Mouse (Mus musculus): ENCODE measurements around the gene Slc44a1.

Gene Slc44a1

DNA sequence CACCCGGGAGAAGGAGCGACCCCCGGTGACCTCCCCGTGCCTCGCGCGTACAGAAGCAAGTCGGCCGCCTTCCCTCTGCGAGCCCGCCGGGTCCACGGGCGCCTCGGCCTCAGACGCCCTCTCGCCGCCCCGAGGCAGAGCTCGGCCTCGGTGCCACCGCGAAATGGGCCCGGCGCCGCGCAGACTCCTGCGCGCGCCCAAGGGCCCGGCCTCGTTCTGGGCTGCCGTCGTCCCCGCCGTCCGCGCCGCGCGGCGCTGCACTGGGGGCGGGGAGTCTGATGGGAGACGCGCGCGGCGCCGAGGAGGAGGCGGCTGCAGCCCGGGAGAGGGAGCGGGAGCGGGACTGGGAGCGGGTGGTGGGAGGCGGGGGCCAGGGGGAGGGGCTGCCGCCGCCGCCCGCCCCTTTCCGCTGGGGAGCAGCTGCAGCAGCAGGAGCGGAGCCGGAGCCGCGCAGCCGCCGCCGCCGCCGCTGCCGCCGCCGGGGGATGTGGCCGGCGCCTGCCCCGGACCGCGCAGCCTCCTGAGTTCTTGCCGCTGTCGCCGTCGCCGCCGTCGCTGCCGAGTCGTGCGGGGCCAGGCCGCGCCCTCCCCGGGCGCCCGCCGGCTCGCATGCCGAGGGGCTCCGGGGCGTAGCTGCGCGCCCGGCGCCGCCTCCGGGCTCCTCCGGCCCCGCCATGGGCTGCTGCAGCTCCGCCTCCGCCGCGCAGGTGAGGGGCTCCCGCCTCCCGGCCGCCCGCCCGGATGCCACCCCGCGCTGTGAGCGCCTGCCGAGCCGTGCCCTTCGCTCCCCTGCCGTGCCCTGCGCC is at the start of gene Slc44a1:
Gene Slc44a1, plus strand, starts transcription at position 404 of the 806 bp plus-strand sequence.
- peak; percentile 54 for DNase-seq (ENCODE audit: low read depth, low spot score)

DNA sequence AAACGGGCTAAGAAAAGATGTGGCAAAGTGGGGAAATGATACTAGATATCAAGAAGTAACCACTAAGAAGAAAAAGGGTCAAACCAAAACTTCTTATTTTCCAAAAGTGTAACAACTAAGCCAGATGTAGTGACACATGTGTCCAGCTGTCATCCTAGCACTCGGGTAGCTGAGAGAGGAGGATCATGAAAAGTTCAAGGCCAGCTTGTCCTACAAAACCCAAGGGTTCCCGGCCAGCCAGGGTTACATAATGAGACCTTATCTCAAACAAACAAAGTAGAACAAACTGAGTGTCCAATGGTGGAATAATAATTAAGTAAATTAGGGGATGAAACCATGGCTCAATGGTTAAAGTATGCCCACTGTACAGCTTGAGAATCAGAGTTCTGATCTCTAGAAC is 45.2 kb upstream of the Slc44a1 start:
- DNase-seq (ENCODE audit: low read depth, low spot score), result no peak

DNA sequence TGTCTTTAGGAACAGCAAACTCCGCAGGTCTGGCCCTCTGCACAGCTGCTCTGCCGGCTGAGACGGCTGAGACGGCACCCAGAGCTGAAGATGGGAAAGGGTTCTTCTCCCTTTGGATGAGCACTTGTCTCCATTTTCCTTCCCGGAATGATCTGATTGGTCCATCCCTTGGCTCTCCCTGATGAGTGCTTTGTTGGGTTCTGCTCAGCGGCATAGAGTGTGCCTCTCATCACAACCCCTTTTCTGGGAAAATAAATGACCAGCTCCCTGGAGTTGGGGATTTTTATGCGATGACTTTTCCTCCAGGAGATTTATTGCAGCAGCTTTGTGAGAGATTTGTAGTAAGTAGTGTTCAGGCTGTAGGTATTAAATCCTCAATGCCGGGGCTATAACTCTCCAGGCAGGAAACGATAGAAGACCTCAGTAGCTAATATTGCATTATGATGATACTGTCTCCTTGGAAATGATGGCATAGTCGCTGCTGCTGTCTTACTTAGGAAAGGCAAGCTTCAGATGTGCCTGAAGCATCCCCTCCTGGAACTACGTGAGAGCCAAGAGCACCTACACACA is 43.5 kb upstream of the Slc44a1 start:
- no peak for DNase-seq (ENCODE audit: low read depth, low spot score)

DNA sequence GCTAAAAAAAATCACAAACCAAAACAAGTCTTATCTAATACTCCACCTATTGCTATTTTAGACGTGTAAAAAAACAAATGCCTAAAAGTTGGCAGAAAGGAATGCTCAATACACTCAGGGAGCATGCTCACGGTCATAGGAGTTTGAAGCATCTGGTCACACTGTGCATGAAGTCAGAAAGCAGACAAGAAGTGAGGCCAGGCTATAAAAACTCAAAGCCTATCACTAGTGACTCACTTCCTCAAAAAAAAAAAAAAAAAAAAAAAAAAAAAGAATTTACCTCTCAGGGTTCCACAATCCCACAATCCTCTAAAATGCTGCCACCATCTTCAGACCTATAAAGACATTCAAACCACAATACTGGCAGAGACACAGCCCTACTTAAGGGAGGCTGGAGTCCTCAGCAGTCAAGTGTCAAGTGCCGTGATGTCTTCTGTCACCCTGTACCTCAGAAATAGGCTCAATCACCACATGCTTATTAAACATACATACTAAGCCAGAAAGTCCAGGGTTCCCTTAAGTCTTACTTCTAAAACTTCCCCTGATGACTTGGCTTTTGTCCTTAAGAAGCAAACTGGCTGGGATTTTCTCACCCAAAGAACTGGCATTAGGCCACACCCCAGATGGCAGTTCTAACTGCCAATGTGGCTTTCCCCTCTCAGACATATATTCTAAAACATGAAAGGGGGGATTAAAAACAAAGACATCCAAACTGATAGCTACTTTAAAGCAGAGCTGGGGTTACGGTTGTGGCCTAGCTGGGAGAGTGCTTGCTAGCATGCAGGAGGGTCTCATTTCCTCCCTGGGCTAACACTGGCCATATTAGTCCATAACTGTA is 42.7 kb upstream of the Slc44a1 start:
- no peak for DNase-seq (ENCODE audit: low read depth, low spot score)

DNA sequence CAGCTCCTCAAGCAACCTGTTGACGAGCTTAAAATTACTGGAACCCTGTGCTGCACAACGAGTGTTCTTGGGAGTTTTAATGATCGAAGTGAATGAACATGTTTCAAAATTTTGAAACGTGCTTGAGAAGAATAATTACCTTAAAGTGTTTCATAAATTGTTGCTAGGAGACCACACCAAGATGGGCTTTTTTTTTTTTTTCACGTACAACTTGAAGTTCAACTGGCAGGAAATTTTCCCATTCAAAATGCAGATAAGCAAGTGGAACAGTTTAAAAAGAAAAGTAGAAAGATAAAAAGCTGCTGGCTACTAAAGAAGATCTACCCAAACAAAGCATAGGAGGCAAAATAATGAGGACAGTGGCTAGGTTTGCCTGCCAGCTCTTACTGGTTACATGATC is 41.7 kb upstream of the Slc44a1 start:
- no peak for DNase-seq (ENCODE audit: low read depth, low spot score)

DNA sequence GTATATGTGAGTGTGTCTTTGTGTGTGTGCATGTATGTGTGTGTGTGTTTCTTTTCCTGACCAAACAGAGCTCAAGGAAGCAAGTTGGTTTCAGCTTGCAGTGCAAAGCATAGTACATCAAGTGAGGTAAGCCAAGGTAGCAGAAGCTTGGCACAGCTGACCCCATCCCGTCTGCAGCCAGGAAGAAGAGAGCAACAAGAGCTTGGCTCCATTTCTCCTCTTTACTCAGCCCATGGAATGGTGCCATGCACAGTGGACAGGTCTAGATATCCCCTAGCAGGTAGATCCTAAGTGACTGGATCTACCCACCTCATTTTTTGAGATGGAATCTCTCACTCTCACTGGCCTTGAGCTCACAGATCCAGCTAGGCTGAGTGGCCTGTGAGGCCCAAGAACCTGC is 40.8 kb upstream of the Slc44a1 start:
- no peak for DNase-seq (ENCODE audit: low read depth, low spot score)

DNA sequence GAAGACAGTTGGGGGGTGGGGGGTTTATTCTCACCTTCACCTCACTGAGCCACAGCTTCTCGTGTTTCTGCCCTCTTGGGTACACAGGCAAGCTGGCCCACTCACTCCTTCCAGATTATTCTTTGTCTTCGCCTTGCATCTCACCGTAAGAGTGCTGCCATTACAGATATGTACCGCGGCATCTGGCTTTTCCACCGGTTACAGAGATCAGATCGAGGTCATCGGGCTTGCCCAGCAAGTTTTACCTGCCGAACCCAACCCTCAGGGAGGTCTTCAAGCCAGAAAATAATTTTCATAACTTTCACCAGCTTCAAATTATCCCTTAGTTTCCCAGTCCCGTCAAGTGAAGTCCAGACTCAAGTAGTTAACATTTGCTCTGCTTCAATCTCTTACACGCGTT is 36.8 kb upstream of the Slc44a1 start:
- DNase-seq (ENCODE audit: low read depth, low spot score), result no peak

DNA sequence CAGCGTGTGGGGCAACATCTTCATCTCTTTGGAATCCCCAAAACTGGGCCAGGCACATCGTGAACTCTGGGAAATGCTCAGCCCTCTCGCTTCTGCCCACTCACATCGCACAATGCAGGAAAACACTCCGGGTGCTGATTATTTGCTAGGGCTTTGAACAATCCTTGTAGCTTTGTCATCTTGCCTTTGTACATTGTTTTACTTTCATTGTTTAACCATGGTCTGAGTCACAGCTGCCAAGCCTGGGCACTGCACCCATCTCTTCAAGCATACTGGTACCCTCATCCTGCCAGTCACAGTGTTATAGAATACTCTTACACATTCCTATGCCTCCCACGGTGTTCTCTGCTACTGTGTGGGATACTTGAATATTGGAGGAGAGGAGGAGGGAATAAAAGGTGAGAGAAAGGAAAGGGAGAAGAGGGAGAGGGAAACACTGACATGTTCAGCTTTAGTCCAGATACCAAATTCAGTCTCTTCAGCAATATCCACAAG is 35.7 kb upstream of the Slc44a1 start:
- no peak for DNase-seq (ENCODE audit: low read depth, low spot score)

DNA sequence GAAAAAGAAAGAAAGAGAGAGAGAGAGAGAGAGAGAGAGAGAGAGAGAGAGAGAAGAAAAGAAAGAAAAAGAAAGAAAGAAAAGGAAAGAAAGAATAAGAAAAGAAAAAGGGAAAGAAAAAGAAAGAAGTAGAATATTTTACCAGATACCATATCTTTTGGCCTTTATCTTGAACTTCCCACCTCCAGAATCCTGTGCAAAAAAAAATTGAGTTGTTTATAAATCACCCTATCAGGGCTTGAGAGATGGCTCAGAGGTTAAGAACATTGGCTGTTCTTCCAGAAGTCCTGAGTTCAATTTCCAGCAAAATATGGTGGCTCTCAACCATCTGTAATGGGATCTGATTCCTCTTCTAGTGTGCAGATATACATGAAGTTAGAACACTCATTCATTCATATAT is 33.3 kb upstream of the Slc44a1 start:
- no peak for DNase-seq (ENCODE audit: low read depth, low spot score)

DNA sequence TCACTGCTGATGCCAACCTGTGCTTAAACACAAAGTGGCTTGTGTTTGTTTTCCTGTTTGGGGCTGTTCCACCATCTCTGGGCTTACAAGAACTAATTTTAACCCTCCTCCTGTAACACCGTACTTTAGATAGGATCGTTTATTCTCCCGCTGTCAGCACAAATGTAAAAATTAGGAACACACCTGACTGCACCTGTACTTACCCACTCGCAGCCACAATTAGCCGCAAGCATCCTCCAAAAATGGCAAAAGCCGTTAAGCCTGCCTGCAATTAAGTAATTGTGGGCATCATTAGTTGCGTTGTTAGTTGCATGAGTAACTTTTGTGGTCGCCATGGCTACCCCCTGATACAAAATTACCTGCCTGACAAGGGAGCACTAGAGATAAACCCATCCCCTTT is 31.4 kb upstream of the Slc44a1 start:
- no peak for DNase-seq (ENCODE audit: low read depth, low spot score)

DNA sequence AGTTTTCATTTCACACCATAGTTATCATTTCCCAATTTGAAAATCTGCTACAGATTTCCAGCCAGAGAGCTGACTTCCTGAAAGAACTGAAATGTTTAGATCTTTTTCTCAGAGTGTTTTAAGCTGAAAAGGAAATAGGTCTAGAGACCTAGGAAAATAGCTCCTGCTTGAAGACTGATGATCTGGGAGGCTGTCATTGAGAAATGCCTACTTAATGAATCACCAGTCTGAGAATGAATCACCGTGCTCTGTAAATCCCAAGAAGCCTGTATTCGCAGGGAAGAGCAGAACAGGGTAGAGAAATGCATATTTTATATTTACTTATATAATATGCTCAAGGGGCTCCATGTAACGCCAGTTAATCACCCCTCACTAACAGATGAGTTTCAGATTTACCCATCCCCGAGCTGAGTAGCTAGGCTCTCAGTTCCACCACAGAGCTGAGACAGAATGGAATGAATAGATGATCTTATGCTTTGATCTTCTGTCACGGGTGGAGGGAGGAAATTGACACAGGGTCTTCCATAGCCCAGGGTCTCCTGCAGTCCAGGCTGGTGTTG is 30.6 kb upstream of the Slc44a1 start:
- DNase-seq (ENCODE audit: low read depth, low spot score), result no peak

DNA sequence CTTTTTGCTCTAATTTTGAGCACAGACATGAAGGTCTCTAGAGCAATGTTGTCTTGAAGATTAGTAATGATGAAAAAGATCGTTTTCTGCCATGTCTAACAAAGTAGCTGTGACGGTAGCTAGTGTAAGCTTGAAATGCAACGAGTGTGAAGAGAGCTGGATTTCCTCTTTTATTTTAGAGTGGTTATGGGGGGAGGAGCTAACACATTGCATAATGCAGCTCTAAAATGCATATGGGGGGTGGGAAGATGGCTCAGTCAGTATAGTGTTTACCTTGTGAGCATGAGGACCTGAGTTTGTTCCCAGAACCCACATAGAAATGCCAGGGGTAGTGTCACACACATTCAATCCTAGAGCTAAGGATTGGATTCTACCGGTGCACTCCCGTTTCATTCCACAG is 29.5 kb upstream of the Slc44a1 start:
- no peak for DNase-seq (ENCODE audit: low read depth, low spot score)

DNA sequence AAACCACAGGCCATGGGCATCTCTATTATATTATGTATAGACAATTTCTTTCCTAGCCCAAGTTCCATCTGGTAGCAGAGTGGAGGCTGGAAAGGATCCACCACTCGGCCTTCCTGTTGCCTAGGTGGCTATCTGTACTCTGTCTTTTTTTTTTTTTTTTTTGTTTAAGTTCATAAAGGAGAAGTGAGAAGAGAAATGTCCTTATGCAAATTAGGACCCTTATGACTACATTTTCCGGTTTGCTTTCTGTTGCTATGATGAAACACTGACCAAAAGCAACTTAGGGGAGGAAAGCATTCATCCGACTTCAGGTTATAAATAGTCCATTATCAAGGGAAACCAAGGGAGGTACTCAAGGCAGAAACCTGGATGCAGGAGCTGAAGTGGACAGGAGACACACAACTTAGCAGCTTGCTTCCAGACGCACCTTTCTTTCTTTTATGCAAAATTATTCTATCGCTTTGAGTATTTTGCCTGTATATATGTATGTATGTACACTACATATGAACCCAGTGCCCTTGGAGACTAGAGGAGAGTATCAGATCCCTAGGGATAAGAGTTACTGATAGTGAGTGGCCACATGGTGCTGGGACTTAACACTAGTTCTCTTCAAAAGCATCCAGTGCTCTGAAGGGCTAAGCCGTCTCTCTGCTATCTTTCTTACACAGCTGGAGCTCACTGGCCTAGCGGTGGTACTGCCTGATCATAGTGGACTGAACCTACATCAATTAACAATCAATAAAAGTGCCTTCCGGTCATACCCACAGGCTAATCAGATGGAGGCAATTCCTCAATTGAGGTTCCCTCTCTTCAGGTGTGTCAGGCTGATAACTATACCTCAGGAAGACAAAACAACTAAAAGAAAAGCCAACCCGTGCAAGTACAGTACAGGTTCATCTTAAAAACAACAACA is 28.0 kb upstream of the Slc44a1 start:
- DNase-seq (ENCODE audit: low read depth, low spot score), result no peak

DNA sequence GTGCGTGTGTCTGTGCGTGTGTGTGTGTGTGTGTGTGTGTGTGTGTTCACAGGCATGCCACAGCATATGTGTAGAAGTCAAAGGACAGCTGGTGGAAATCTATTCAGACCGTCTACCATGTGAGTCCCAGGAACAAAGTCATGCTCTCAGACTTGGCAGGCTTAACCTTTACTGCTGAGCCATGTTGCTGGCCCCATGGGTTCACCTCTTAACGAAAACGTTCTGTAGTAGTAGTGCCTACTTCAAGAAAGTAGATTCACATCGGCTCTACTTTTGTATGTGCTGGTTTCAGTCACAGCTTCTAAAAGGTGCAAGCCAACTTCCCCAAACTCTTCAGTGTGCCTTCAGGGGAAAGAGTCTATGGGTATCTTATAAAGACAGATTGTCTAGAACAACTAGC is 27.2 kb upstream of the Slc44a1 start:
- no peak for DNase-seq (ENCODE audit: low read depth, low spot score)

DNA sequence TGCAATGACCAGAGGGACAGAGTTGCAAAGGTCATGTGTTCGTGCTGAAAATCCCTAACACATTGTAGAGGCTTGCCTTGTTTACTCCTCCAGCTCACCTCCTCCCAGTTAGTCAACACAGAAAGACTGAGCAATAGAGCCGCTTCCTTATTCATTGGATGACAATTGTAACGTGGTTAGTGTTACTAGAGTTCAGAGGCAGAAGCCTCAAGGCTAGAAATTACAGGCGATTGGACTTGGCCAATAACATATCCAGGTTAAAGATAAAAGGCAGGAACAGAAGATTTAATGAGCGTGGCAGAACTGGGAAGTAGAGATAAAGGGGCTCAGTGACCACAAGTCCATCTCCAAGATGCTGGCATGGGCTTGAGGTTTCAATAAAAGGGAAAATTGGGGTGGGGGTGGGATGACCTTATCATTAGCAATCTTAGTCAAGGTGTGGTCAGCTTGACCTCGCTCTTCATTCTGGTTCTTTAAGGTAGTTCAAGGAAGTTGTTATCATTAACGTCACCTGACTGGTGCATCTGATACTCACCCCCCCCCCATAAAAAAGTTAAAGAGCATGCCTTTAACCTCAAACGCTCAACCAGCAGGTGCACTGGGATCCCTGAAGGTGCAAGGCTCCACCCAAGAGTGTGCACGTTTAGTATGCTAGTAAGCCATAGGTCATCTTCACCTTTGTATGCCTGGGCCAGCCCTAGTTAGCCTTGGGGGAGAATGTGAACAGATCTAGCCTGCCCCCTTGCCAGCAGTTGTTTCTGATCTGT is 26.0 kb upstream of the Slc44a1 start:
- no peak for DNase-seq (ENCODE audit: low read depth, low spot score)

DNA sequence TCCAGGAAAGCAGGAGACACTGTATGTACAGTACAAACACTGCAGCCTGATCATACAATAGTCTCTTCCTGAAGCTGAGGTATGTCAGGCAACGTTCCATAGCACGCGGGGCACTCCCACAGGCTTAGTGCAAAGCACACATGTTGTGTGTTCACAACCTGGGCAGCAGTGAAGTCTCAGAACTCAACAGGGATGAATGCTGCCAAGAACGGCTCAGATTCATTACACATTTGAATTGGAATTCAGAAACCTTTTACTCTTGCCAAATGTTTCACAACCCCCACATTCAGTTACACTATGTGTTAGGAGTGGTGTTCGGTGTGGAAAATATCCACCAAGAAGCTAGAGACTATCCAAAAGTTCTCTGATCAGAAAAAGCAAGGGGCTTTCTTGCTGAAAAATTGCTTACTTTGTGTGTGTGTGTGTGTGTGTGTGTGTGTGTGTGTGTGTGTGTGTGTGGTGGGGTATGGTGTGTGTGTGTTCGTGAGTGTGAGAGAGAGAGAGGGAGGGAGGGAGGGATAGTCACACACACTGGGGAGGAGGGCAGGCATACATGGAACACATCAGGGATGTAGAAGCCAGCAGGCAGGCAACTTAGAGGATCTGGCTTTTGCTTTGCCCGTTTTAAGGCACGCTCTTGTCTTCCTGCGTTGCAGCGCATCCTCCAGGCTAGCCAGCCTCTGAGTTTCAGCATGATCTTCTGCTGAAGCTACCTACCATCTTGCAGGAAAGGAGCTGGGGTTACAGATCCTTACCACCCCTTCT is 24.2 kb upstream of the Slc44a1 start:
- DNase-seq (ENCODE audit: low read depth, low spot score), result no peak

DNA sequence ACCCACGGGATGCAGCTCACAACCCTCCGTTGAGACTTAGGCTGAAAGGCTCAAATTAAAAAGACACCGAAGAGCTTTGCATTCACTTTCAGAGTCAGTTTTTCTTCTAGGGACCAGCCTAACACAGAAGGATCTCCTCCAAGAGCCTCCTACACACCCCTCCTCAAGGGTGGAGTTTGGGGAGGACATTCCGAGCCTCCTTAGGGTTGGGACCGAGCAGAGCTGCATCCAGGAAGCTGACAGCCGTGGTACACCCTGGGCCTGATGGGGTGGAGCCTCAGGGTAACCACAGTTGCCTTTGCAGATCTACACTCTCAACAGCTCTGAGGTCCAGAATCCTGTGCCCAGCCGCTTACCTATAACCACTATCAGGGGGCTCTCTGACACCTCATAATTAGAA is 23.3 kb upstream of the Slc44a1 start:
- DNase-seq (ENCODE audit: low read depth, low spot score), result no peak

DNA sequence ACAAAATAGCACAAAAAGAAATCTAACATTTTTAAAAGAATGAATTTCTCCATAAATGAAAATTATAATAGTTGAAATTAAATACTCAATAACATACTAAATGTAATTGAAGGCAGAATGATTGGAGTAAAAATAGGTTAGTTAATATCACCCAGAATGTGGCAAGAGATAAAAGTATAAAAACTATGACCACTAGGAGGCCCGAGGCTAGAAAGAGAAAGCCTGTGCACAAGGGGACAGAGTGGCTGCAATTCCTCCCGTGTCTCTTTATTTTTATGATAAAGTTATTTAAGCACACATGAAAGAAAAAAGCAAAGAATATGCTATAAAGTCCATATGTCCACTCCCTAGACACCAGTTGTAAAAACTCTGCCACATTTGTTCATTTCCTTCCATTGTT is 17.4 kb upstream of the Slc44a1 start:
- no peak for DNase-seq (ENCODE audit: low read depth, low spot score)

DNA sequence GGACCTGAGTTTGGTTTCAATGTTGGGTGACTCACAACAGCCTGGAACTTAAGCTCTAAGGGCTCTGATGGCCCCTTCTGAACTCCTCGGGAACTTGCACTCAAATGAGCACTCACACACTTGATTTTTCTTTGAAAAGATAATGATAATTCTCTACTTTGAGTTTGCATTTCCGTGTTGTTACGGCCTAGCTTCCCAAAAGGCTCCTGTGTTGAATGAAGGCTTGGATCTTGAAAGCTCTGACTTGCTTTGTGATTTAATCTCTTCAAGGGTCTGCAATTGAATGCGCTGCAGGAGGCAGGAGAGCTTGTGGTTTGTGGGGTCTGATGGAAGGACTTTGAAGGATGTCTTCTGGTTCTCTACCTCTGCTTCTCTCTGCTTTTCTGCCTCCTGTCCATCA is 13.1 kb upstream of the Slc44a1 start:
- no peak for DNase-seq (ENCODE audit: low read depth, low spot score)

DNA sequence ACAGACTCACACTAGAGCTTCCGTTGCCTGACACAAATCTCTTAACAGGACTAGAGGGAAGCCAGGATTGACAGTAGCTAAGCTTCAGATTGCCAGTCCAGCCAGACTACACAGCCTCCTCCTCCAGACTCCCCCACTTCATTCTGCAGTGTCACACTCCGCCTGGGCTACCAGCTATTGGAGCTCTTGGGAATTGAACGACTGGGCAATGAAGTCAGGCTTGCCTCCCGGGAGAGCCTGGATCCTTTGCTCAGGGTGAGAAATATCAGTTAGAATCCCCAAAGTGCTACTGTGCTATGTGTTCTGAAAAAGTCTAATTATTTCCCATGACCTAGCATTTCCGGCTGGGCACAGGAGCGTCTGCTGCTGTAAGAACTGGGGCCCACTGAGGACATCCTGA is 9.7 kb upstream of the Slc44a1 start:
- no peak for DNase-seq (ENCODE audit: low read depth, low spot score)
